Mouse (Mus musculus) liver (tissue): ENCODE measurements at regions not wholly inside any gene's neighbourhood (a gene's known extent, or its start where the extent isn't known, plus 50 kb on each side); places are given as distances from the start of the nearest gene placed in this dataset.

Experiments
- DNase-seq: peaks from one replicate; pipeline ENCODE4 v3.0.0-alpha.2; 2020; ENCODE audit warnings: mixed read lengths

DNA sequence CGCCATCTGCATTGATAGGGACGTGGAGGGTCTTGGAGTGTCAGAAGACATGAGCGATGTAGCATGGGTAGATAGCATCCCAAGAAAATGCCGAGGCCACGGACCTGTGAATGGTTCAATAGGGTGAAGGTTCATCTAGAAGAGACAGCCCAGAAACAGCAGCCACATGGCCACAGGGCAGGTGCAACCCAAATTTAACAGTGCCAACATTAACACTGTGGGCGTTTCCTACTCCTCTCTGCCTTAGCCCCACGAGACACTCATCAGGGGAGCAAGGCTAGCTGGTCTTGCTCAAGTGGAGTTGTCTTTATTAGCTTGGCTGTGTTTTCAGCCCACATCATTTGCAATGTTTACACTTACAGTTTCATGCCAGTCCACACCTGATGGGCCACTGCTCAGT lies 310.7 kb downstream of the Plpp3 start:
- no peak for DNase-seq

- DNase-seq = no peak
Measured at GRCm38 (mm10) chr4:105469300-105469821, 312.2 kb downstream of the Plpp3 start.

GRCm38 (mm10) chr4:105474765-105475560 lies 314.7 kb upstream of the Gm12728 start:
- peak; percentile 2 for DNase-seq

DNA sequence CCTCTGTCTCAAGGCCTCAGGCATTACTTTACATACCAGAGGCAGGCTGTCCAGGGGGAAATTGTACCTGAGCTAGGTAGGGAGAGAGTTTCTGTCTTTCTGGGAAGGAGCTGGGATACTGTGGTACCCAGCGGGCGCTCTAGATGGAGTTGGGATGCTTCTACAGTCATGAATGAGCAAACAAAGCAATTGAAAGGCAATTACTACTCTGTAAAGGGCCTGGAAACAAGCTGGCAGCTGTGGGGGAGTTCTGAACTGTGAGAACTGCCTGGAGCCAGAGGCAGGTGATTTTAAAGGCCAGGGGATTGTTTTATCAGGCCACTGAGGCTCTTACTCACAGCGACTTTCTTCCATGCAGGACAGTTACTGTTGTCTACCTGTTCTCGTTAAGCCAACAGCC lies 313.3 kb upstream of the Gm12728 start:
- no peak for DNase-seq

DNA sequence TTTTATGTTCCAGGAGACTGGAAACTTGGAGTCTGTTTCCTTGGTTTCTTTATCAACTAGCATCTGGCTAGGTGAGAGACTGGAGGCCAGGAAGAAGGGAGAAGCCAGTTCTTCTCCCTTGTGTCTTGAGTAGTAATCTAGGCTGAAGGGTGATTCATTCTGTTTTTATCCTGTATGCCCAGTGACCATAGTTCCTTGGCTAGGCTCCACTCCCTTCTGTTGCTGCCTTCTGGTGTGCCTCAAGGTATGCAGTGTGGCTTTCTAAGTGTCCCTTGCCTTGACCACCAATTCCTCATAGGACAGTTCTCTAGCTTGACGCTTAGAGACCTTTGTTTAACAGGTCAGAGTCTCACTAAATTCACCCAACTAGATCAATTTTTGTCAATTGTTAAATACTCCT lies 303.3 kb upstream of the Gm12728 start:
- DNase-seq = no peak

- no peak for DNase-seq
Measured at GRCm38 (mm10) chr4:105496176-105496575, 293.5 kb upstream of the Gm12728 start.

GRCm38 (mm10) chr4:105506190-105506589 lies 283.5 kb upstream of the Gm12728 start:
- no peak for DNase-seq

DNA sequence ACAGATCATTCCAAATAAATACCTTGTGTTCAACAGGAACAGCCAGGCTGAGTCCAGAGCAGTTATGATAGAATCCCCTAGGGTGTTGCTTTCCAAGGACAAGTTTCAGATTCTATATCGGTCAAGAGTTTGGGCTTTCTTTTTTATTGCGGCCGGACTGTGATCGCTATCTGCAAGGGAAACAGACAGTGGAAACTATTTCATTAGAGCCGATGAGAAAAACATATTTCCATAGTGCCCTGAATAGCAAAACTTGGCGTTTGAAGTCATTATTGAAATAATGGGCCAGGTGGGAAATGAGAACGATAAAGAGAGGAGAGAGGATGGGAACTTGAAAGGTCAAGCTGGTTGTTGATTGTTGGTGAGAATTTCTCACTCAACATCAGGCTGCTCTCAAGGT lies 282.4 kb upstream of the Gm12728 start:
- no peak for DNase-seq

- no peak for DNase-seq
Measured at GRCm38 (mm10) chr4:105509091-105509490, 280.6 kb upstream of the Gm12728 start.

DNA sequence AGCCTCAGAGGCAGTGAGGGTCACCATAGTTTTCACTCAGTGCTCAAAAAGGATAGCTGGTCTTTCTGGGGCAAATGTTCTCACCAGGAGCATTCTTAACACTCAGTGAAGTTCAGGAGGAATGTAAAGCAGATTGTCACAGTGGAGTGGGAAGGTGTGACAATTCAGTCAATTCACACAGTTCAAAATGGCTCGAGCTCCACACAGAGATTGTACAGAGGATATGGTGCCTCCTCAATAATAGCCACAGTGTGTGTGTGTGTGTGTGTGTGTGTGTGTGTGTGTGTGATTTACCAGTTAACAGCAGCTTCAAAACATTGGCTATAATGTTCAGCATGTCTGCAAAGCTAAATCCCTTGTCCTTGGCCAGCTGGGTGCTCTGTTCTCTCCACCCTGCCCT lies 279.3 kb upstream of the Gm12728 start:
- DNase-seq = no peak

- no peak for DNase-seq
Measured at GRCm38 (mm10) chr4:105525135-105525534, 264.5 kb upstream of the Gm12728 start.

GRCm38 (mm10) chr4:105526755-105527154 lies 262.9 kb upstream of the Gm12728 start:
- DNase-seq = no peak

- DNase-seq = no peak
Measured at GRCm38 (mm10) chr4:105527316-105527715, 262.4 kb upstream of the Gm12728 start.

- DNase-seq = no peak
Measured at GRCm38 (mm10) chr4:105531651-105532425, 257.8 kb upstream of the Gm12728 start.

- no peak for DNase-seq
Measured at GRCm38 (mm10) chr4:105535451-105535850, 254.2 kb upstream of the Gm12728 start.

- no peak for DNase-seq
Measured at GRCm38 (mm10) chr4:105545486-105545885, 244.2 kb upstream of the Gm12728 start.

GRCm38 (mm10) chr4:105549744-105550440 lies 239.8 kb upstream of the Gm12728 start:
- no peak for DNase-seq

GRCm38 (mm10) chr4:105551966-105552685 lies 237.5 kb upstream of the Gm12728 start:
- DNase-seq = no peak

DNA sequence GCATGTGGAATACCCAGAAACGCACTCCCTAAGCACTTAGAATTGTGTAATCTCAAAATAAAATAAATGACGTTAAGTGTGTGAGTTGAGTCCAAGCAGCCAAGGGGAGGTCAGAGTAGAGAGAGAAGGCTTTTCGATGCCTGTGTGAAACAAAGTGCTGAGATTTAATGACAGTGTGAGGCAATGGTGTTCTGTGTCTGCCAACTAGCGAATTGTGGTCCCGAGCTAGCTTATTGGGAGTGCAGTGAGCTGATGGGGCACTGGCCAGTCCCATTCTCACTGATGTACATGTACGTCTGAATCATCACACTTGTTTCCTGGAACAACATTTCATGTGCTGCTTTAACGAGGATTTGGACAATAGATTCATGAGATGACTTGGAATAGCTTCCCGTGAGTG lies 234.7 kb upstream of the Gm12728 start:
- DNase-seq = no peak

- DNase-seq = no peak
Measured at GRCm38 (mm10) chr4:105555941-105556340, 233.7 kb upstream of the Gm12728 start.

GRCm38 (mm10) chr4:105557396-105557795 lies 232.3 kb upstream of the Gm12728 start:
- no peak for DNase-seq

GRCm38 (mm10) chr4:105560055-105560454 lies 229.6 kb upstream of the Gm12728 start:
- DNase-seq = no peak

DNA sequence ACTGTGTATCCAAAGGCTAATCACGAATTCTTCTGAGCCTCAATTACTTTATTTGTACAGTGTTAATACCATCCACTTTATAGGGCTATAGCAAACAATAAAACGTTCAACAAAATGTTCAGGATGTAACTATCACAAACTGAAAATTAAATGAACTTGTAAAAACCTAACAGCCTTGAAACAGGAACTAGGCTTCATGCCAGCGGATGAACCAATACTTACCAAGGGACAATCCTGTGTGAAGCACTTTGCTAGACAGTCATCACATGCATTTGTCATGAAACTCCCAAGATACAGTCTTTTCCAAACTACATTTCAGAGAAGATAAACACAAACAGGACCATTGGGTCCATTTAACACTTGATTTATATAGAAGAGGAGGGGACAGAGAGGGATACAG lies 228.9 kb upstream of the Gm12728 start:
- no peak for DNase-seq
